Mouse (Mus musculus): ENCODE data around the gene Hoxc5. TPM values are rescaled to one million over a fixed set of nuclear protein-coding genes. Genes with fewer than 3 reads are reported as not detected.
A peak's percentile ranks its signal among the peaks of the same experiment; 100 is the strongest.

Gene Hoxc5
- polyA plus RNA-seq, 1 experiment from 2014 or later: not detected

DNA sequence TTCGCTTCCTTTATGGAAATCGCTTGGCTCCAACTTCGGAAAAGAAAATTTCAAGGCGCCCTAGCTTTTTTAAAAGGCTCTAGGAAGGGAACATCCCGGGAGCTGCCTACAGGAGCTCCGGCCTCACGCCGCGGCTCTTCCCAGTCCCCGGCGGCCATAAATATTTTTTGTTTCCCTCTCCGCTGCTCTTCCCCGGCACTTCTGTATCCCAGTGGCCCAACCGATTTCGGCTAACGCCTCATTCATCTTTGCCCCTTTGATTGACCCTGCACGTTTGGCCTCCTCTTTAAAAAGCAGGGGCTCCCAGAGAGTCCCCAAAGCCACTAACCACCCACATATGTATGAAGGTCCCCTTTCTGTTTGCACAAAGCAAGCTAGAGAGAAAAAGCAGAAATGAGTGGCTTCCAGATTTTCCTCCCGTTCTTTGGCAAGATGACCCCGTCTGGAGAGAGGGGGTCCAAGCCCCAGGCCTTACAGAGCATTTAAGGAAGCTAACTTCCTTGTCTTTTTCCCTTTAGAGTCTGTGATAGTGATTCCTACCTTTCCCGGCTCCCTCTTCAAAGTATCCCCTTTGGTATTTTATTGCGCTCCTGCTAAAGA, 92.2 kb downstream of the Hoxc5 start:
- no peaks in the 10 kb centered on the region for H3K36me3 ChIP-seq (replicated peaks; ENCODE audit: insufficient read depth, low read length)
- no peaks in the 10 kb centered on the region for H3K9me3 ChIP-seq (ENCODE audit: low read length)
- H3K27ac ChIP-seq (ENCODE audit: low read depth): no peak overlapping the region
- DNase-seq (no peak), ATAC-seq (no peak)
- no peak overlapping the region for H3K4me2 ChIP-seq (ENCODE audit: low read depth, low read length)
- no peak overlapping the region for H3K9ac ChIP-seq (replicated peaks)
- 4% methylated on average over 21 of the region's 21 CpGs for WGBS (ENCODE audit: insufficient replicate concordance)
- H3K27me3 ChIP-seq (ENCODE audit: insufficient read depth, low read length): peaks cover 88% of the 10 kb centered on the region
- H3K4me3 ChIP-seq (ENCODE audit: low read depth, low read length): no peak overlapping the region
- H3K4me1 ChIP-seq (ENCODE audit: insufficient read depth): no peaks in the 10 kb centered on the region; the same call in 1 of the 2 replicates
- TF ChIP-seq CTCF (IDR thresholded peaks at IDR 0.05; ENCODE audit: low read depth): no peak
- TF ChIP-seq EP300 (IDR thresholded peaks at IDR 0.05; ENCODE audit: low read depth): no peak

DNA sequence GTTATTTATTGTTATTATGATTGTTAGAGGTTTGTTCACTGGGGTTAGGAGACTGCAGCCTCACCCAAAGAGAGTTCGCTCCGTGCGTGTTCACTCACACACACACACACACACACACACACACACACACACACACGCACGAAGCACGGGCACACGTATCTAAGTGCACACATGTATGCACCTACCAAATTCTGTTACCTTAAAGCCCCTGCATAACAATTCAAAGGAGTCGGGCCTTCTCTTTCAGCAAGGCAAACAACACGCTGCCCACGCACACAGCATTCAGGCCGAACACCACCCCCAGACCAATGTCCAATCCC, 92.7 kb downstream of the Hoxc5 start:
- Histone ChIP-seq H3K4me2 (ENCODE audit: low read depth, low read length) (peak overlapping the region; percentile 15), H3K27me3 (ENCODE audit: insufficient read depth, low read length) (peaks cover 89% of the 10 kb centered on the region), H3K9me3 (ENCODE audit: low read length) (no peaks in the 10 kb centered on the region), H3K4me3 (ENCODE audit: low read depth, low read length) (no peak overlapping the region), H3K4me1 (ENCODE audit: insufficient read depth) (no peaks in the 10 kb centered on the region; the same call in 1 of the 2 replicates), H3K9ac (replicated peaks) (no peak overlapping the region), H3K36me3 (replicated peaks; ENCODE audit: insufficient read depth, low read length) (no peaks in the 10 kb centered on the region), H3K27ac (ENCODE audit: low read depth) (no peak overlapping the region)
- no peak for DNase-seq
- 18% methylated on average over 11 of the region's 11 CpGs for WGBS (ENCODE audit: insufficient replicate concordance)
- TF ChIP-seq CTCF (IDR thresholded peaks at IDR 0.05; ENCODE audit: low read depth) (no peak), EP300 (IDR thresholded peaks at IDR 0.05; ENCODE audit: low read depth) (no peak)
- no peak for ATAC-seq

DNA sequence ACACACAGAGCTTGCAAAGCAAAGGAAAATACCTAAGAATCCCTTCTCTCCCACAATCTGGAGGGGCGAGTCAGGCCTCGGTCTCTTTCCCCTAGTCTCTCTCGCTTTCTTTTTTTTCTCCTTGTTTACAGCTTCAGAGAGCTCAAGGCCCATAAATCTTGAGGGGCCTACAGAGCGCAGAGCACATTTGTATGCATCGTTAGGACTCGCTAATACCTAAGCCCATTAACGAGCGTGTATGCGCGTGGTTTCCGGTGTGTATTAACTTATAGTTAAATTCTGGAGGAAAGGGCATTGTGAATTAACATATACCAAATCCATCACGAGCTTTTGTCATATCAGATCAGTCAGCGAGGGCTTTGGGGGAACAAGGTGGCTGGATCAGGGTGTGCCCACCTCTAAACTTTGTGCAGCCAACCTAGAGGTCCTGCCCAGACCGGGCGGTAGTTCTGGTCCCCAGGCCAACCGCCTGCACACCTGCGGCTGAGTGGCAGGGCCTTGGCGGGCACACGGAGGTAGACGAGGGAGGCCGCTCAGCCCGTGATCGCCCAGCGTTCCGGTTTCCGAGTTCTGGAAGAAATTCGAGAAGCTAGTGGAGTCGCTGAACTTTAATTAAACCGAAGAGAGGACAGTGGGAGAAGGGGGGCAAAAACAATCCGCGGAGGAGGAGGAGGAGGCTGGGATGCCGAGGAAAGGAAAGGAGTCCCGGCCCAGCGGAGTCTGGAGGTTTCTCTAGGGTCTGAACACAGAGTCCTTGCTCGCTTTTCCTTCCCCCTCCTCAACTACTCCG, 93.3 kb downstream of the Hoxc5 start:
- WGBS (ENCODE audit: insufficient replicate concordance): 3% methylated on average over 36 of the region's 36 CpGs
- Histone ChIP-seq H3K9me3 (ENCODE audit: low read length) (no peaks in the 10 kb centered on the region), H3K36me3 (replicated peaks; ENCODE audit: insufficient read depth, low read length) (no peaks in the 10 kb centered on the region), H3K4me1 (ENCODE audit: insufficient read depth) (no peaks in the 10 kb centered on the region; the same call in 1 of the 2 replicates), H3K27ac (ENCODE audit: low read depth) (no peak overlapping the region), H3K4me2 (ENCODE audit: low read depth, low read length) (peak overlapping the region; percentile 15), H3K4me3 (ENCODE audit: low read depth, low read length) (no peak overlapping the region), H3K9ac (replicated peaks) (no peak overlapping the region), H3K27me3 (ENCODE audit: insufficient read depth, low read length) (peaks cover 89% of the 10 kb centered on the region)
- ATAC-seq (no peak), DNase-seq (peak; percentile 16)
- no peak for TF ChIP-seq CTCF (IDR thresholded peaks at IDR 0.05; ENCODE audit: low read depth)

DNA sequence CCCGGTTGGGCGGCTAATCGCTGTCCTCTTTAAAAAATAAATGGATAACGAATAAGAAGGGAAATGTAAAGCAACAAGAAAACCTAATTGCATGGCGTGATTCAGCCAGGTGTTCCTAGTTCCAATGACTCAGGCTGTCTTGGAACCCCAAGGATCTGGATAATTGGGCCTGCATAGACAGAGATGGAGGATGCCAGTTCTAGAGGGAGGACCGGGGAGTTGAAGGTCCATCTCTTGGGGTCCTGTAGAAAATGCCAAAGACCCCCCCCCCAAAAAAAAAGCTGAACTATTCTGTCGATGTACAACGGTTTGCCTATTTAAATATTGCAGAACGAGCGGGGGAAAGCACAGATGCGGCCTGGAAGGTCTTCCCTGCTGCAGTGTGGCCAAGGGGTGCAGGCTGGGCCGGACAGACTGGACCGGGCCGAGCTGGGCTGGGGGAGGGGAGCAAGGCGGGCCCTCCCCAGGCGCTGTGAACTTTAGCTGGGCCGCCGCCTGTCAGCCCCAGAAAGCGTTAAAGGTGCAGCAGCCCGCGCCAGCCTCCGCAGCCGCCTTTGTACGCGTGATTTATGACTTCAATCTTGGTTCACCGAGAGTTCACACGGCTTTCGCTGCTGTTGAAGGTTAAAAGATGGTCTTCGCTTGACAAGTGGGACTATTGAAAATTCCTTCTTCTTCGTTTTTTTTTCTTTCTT, 94.0 kb downstream of the Hoxc5 start:
- Histone ChIP-seq H3K9ac (replicated peaks) (no peak overlapping the region), H3K4me2 (ENCODE audit: low read depth, low read length) (peak overlapping the region; percentile 15; the same call in 1 of the 2 replicates), H3K4me3 (ENCODE audit: low read depth, low read length) (no peak overlapping the region), H3K27ac (ENCODE audit: low read depth) (no peak overlapping the region), H3K27me3 (ENCODE audit: insufficient read depth, low read length) (peaks cover 90% of the 10 kb centered on the region), H3K9me3 (ENCODE audit: low read length) (no peaks in the 10 kb centered on the region), H3K4me1 (ENCODE audit: insufficient read depth) (no peaks in the 10 kb centered on the region; the same call in 1 of the 2 replicates), H3K36me3 (replicated peaks; ENCODE audit: insufficient read depth, low read length) (no peaks in the 10 kb centered on the region)
- TF ChIP-seq EP300 (IDR thresholded peaks at IDR 0.05; ENCODE audit: low read depth): no peak
- TF ChIP-seq CTCF (IDR thresholded peaks at IDR 0.05; ENCODE audit: low read depth): no peak
- 3% methylated on average over 30 of the region's 30 CpGs for WGBS (ENCODE audit: insufficient replicate concordance)
- ATAC-seq: no peak
- DNase-seq: no peak

DNA sequence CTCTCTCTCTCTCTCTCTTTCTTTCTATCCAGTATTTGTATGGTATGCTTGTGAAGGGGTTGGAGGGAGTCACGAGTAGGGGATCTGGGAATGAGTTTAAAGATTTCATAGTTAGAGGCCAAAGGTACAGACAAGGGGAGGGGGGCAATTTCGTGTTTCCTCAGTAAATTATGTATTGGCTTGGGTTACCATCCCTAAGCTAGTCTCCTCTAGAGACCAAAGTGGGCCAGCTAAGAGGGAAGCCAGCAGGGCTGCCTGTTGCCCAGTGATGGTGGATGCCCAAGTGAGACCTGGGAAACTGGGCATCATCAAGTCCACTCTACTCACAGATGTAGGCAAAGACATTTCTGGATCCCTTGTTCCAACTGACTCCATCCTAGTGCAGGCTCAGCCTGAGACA, 94.7 kb downstream of the Hoxc5 start:
- Histone ChIP-seq H3K27me3 (ENCODE audit: insufficient read depth, low read length) (peaks cover 86% of the 10 kb centered on the region), H3K27ac (ENCODE audit: low read depth) (no peak overlapping the region), H3K4me3 (ENCODE audit: low read depth, low read length) (no peak overlapping the region), H3K9ac (replicated peaks) (no peak overlapping the region), H3K4me1 (ENCODE audit: insufficient read depth) (no peaks in the 10 kb centered on the region; the same call in 1 of the 2 replicates), H3K9me3 (ENCODE audit: low read length) (no peaks in the 10 kb centered on the region), H3K4me2 (ENCODE audit: low read depth, low read length) (no peak overlapping the region), H3K36me3 (replicated peaks; ENCODE audit: insufficient read depth, low read length) (no peaks in the 10 kb centered on the region)
- ATAC-seq (no peak), DNase-seq (no peak)
- TF ChIP-seq EP300 (IDR thresholded peaks at IDR 0.05; ENCODE audit: low read depth) (no peak), CTCF (IDR thresholded peaks at IDR 0.05; ENCODE audit: low read depth) (no peak)
- WGBS (ENCODE audit: insufficient replicate concordance): 6% methylated on average over 2 of the region's 2 CpGs

DNA sequence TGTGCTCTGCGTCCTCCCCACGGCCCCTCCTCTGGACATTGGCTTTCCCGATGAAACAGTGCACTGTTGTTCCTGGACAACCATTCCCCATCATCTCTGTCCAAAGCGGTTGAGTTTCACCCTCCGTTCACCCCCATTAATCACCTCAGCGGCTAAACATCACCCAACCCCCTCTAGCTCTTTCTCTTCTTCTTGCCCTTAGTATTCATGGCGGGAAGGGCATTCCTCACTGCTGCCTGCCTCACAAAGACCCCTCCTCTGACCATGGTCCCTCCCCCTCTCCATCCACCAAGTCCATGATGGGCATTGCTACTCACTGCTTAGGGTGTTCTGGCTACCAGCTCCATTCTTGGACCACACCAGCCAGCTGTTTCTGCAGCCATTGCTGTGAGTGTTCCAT, 98.4 kb downstream of the Hoxc5 start:
- H3K9ac ChIP-seq (replicated peaks): no peak overlapping the region
- H3K27me3 ChIP-seq (ENCODE audit: insufficient read depth, low read length): peaks cover 77% of the 10 kb centered on the region
- no peak overlapping the region for H3K4me2 ChIP-seq (ENCODE audit: low read depth, low read length)
- WGBS (ENCODE audit: insufficient replicate concordance): 50% methylated on average over 7 of the region's 7 CpGs
- no peak for DNase-seq
- no peaks in the 10 kb centered on the region for H3K9me3 ChIP-seq (ENCODE audit: low read length)
- no peaks in the 10 kb centered on the region for H3K36me3 ChIP-seq (replicated peaks; ENCODE audit: insufficient read depth, low read length)
- H3K4me3 ChIP-seq (ENCODE audit: low read depth, low read length): no peak overlapping the region
- TF ChIP-seq CTCF (IDR thresholded peaks at IDR 0.05; ENCODE audit: low read depth) (no peak), EP300 (IDR thresholded peaks at IDR 0.05; ENCODE audit: low read depth) (no peak)
- no peak overlapping the region for H3K27ac ChIP-seq (ENCODE audit: low read depth)
- H3K4me1 ChIP-seq (ENCODE audit: insufficient read depth): no peaks in the 10 kb centered on the region; the same call in 1 of the 2 replicates
- no peak for ATAC-seq

MicroRNAs within 50 kb of the gene (microRNA counts, 519-probe panel; counts per million panel counts)
- not detected for microRNA mmu-miR-615-3p
- microRNA mmu-miR-615-5p: not detected

Small RNAs within 50 kb of the gene (microRNA-seq; reads per million reads assigned to microRNA genes)
- 1.2 reads per million for gene Mir196a-2
- 21.9 reads per million, percentile 27 among the genes with 10 or more reads in this experiment for gene Mir615

Other genes with a start within 250 kb of the Hoxc5 start
- gene Calcoco1, start 245.3 kb upstream of the Hoxc5 start, polyA plus RNA-seq (2015; fragmentation: Nextera tagmentation; extraction: Ambion mirVana): 11.1 and 14.0 TPM in 2 replicates
- gene Hoxc13, start 46.3 kb upstream of the Hoxc5 start, polyA plus RNA-seq (2015; fragmentation: Nextera tagmentation; extraction: Ambion mirVana): not detected in 2 replicates
- not detected in 2 replicates for gene Hoxc12, start 30.7 kb upstream of the Hoxc5 start, polyA plus RNA-seq (2015; fragmentation: Nextera tagmentation; extraction: Ambion mirVana)
- gene Hoxc11, start 13.0 kb upstream of the Hoxc5 start, polyA plus RNA-seq (2015; fragmentation: Nextera tagmentation; extraction: Ambion mirVana): not detected in 2 replicates
- not detected in 2 replicates for gene Hoxc10, start 647 bp upstream of the Hoxc5 start, polyA plus RNA-seq (2015; fragmentation: Nextera tagmentation; extraction: Ambion mirVana)
- not detected in 2 replicates for gene Hoxc9, start 9.0 kb downstream of the Hoxc5 start, polyA plus RNA-seq (2015; fragmentation: Nextera tagmentation; extraction: Ambion mirVana)
- gene Hoxc8, start 23.2 kb downstream of the Hoxc5 start, polyA plus RNA-seq (2015; fragmentation: Nextera tagmentation; extraction: Ambion mirVana): not detected in 2 replicates
- not detected in 2 replicates for gene Hoxc6, start 30.8 kb downstream of the Hoxc5 start, polyA plus RNA-seq (2015; fragmentation: Nextera tagmentation; extraction: Ambion mirVana)
- gene Hoxc4, start 51.5 kb downstream of the Hoxc5 start, polyA plus RNA-seq (2015; fragmentation: Nextera tagmentation; extraction: Ambion mirVana): 0.07 and 0.11 TPM in 2 replicates
- 3.6 and 3.8 TPM in 2 replicates for gene Smug1, start 199.6 kb downstream of the Hoxc5 start, polyA plus RNA-seq (2015; fragmentation: Nextera tagmentation; extraction: Ambion mirVana)

All from liver, postnatal 0 days (tissue).